Mouse (Mus musculus) midbrain, embryonic 12.5 days (tissue): ENCODE measurements around the gene Csk. TPM values are rescaled to one million over a fixed set of nuclear protein-coding genes. Genes with fewer than 3 reads are reported as not detected.
A peak's percentile ranks its signal among the peaks of the same experiment; 100 is the strongest.

Experiments used
- ATAC-seq: fragments of 200-750 bp; cut with Nextera tagmentation; 2 replicates; pipeline ENCODE4 v1.8.0; 2017; ENCODE audit warnings: low read depth, moderate TSS enrichment, moderate library complexity; ENCODE audit not compliant: low FRiP score
- H3K27ac ChIP-seq: fragments of 300-500 bp; sonication (generic); replicated peaks from 2 replicates; pipeline ENCODE4 v1.5.1; 2016; ENCODE audit warnings: mild to moderate bottlenecking
- H3K27me3 ChIP-seq: fragments of 300-500 bp; sonication (generic); 2 replicates; pipeline ENCODE4 v1.6.1; 2016; ENCODE audit warnings: mild to moderate bottlenecking
- H3K36me3 ChIP-seq: fragments of 300-500 bp; sonication (generic); 2 replicates; pipeline ENCODE4 v1.6.1; 2016
- H3K4me1 ChIP-seq: fragments of 300-500 bp; sonication (generic); 2 replicates; pipeline ENCODE4 v1.6.1; 2016
- H3K4me2 ChIP-seq: fragments of 300-500 bp; sonication (generic); replicated peaks from 2 replicates; pipeline ENCODE4 v1.6.1; 2016; ENCODE audit warnings: mild to moderate bottlenecking, moderate library complexity
- H3K4me3 ChIP-seq: fragments of 300-500 bp; sonication (generic); 2 replicates; pipeline ENCODE4 v1.5.1; 2016; ENCODE audit warnings: mild to moderate bottlenecking
- H3K9ac ChIP-seq: fragments of 300-500 bp; sonication (generic); replicated peaks from 2 replicates; pipeline ENCODE4 v1.6.1; 2016; ENCODE audit warnings: mild to moderate bottlenecking, moderate library complexity
- H3K9me3 ChIP-seq: fragments of 300-500 bp; sonication (generic); 2 replicates; pipeline ENCODE4 v1.6.1; 2016; ENCODE audit warnings: mild to moderate bottlenecking
- WGBS: fragments of 180-500 bp; shearing (Covaris S2); methylation state at CpG from one replicate; pipeline ENCODE4 v1.1.7; 2016; 5-methylcytosine and 5-hydroxymethylcytosine counted together
- polyA plus RNA-seq: library from polyadenylated mRNA; unstranded; fragments of >200 nt; fragmentation: Nextera tagmentation; extraction: Ambion mirVana; gene quantifications from 2 replicates; pipeline ENCODE4 v1.2.1, GENCODE M21; 2016

Csk gene
- polyA plus RNA-seq, result 35.3 and 40.0 TPM in 2 replicates

DNA sequence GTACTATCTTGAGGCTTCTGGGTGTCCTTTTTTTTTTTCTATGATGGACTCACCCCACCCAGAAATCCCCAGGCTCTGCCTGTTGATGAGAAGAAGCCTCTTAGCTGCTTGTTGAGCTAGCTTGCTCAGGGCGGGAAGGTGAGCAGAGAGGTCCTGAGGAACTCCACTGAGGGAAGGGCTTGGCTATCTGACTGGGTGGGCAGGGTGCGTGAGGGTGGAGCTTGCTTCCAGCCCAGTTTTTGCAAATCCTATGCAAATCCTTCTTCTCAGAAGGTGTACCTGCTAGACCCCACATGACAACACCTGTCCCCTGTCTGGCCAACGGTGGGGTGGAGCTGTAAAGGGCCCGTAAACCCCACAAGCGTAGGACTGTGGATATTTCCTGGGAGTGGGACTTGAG is at the start of gene Csk:
Csk (minus strand) TSS at position 349 of the 400 bp plus-strand sequence.
- H3K27ac ChIP-seq, result peak within 1 kb of the TSS; percentile 30

DNA sequence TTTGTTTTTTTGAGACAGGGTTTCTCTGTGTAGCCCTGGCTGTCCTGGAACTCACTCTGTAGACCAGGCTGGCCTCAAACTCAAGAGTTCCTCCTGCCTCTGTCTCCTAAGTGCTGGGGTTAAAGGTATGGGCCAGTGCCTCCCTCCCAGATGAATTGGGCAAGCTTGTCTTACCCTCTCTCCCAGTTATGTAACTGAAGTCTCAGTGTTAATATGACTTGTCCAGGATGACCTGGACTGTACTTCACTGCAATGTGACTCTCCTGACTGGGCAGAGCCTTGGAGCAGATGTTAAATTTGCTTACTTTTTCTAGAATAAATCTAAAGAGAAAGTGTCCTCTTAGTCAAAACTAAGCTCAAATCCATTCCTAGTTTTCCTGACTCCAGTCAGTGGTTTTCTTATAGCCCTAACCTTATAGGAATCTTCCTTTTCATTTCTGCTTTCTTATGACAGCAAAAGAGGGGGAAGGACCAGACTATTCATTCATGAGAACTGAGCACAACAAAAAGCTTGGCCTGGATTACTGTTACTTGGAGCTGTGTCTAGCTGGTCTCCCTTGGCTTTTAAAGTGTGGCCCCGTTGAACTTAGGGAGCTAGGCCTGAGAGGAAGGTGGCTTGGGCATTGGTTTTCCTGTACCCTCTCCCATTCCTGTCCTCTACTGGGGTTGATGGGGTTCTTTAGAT is 45.2 kb upstream of the Csk start:
- H3K4me3 ChIP-seq, result no peak overlapping the region
- H3K27me3 ChIP-seq, result peaks cover 47% of the 10 kb centered on the region
- no peaks in the 10 kb centered on the region for H3K36me3 ChIP-seq
- H3K4me1 ChIP-seq, result peaks cover 14% of the 10 kb centered on the region
- H3K9ac ChIP-seq, result no peak overlapping the region
- 71% methylated on average over 1 of the region's 1 CpGs for WGBS
- ATAC-seq, result no peak
- H3K9me3 ChIP-seq, result no peaks in the 10 kb centered on the region
- H3K4me2 ChIP-seq, result no peak overlapping the region
- no peak overlapping the region for H3K27ac ChIP-seq

More for the DNA sequence above, at the start of gene Csk:
- no peak within 1 kb of the TSS for H3K4me2 ChIP-seq
- H3K9ac ChIP-seq, result no peak within 1 kb of the TSS; the same call in 1 of the 2 replicates
- peaks cover 13% of the 10 kb centered on the region; the same call in 1 of the 2 replicates for H3K27me3 ChIP-seq
- H3K9me3 ChIP-seq, result no peaks in the 10 kb centered on the region
- no peaks in the 10 kb centered on the region for H3K36me3 ChIP-seq
- H3K4me1 ChIP-seq, result peaks cover 34% of the 10 kb centered on the region
- no peak for ATAC-seq
- 37% methylated on average over 5 of the region's 5 CpGs for WGBS
- no peak within 1 kb of the TSS for H3K4me3 ChIP-seq

DNA sequence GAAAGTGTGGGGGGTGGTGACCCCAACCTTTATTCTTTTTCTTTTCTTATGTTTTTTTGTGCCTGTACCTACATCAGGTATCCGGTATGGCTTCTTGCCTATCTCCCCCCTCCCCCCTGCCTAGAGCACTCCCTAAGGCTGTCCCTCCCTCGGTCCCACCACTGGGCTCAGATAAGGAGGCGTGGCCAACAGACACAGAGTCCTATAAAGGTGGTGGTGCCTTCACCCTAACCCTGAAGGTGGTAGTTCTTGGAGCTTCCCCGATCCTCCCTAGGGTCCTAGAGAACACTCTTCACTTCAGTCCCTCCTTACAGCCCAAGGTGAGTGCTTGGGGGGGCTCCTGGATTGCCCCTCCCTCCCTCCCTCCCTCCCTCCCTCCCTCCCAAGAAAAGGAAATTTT is 43.9 kb upstream of the Csk start:
- no peaks in the 10 kb centered on the region for H3K9me3 ChIP-seq
- H3K4me3 ChIP-seq, result no peak overlapping the region
- peaks cover 46% of the 10 kb centered on the region for H3K27me3 ChIP-seq
- H3K36me3 ChIP-seq, result no peaks in the 10 kb centered on the region
- H3K9ac ChIP-seq, result no peak overlapping the region
- 17% methylated on average over 4 of the region's 4 CpGs for WGBS
- no peak for ATAC-seq
- peaks cover 14% of the 10 kb centered on the region for H3K4me1 ChIP-seq
- H3K27ac ChIP-seq, result no peak overlapping the region
- no peak overlapping the region for H3K4me2 ChIP-seq

DNA sequence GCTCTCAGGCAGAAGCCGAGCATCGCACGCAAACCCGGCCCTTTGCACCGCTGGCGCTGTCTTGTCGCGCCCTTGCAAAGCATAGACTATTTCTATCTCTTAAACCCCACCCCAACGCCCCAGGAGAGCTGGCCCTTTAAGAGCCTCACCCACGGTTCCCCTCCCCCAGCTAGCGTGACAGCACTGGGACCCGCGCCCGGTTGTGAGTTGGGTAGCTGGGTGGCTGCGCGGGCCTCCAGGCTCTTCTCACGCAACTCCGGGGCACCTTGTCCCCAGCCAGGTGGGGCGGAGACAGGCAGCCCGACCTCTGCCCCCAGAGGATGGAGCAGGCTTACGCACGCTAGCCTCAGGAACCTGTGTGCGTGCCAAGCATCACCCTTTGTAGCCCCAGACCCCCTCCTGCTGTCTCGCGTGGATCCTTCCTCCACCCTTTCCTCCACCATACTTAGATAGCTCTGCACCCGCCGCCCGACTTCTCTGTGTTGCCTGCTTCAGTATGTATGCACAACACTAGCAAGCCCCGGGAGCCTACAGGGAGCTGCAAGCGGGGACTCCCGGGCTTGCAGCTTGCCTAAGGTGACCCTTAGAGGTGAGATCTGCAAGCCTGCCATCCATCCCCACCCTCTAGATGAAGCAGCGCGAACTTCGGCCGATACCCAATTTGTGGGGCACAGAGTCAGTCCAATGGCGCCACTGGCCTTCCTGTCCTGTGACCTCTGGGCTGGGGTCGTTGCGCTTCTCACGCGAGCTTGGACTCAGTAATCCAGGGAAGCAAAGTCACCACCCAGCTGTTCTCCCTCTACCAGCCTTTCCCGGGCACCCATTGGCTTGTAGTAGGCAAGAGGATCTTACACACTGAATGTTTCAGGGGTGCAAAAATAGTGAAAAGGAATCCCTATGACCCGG is 43.2 kb upstream of the Csk start:
- under 1% methylated on average over 42 of the region's 42 CpGs for WGBS
- Histone ChIP-seq H3K27me3 (peaks cover 44% of the 10 kb centered on the region), H3K4me2 (peak overlapping the region; percentile 84), H3K4me1 (peaks cover 14% of the 10 kb centered on the region), H3K9me3 (no peaks in the 10 kb centered on the region), H3K4me3 (peak overlapping the region; percentile 46), H3K36me3 (no peaks in the 10 kb centered on the region), H3K9ac (peak overlapping the region; percentile 62), H3K27ac (no peak overlapping the region)
- ATAC-seq, result no peak

DNA sequence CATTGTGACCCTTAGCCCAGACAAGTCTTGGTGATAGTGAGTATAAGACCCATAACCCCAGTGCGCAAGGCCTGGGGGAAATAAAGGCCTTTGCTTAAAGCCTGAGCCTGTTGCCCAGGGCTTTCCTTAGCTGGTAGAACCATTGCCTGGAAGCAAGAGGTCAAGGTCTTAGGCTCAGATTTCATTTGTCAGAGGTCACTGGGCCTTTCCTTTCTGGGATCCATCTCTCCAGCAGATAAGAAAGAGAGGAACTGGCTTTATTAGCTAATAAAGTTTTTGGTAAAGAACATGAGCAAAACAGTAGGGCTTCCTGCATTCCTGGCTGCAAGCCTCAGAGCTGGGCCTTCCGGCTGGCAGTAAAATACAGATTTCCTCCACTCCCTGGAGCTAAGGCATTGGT is 40.7 kb upstream of the Csk start:
- peaks cover 44% of the 10 kb centered on the region for H3K27me3 ChIP-seq
- WGBS, result 88% methylated on average over 2 of the region's 2 CpGs

DNA sequence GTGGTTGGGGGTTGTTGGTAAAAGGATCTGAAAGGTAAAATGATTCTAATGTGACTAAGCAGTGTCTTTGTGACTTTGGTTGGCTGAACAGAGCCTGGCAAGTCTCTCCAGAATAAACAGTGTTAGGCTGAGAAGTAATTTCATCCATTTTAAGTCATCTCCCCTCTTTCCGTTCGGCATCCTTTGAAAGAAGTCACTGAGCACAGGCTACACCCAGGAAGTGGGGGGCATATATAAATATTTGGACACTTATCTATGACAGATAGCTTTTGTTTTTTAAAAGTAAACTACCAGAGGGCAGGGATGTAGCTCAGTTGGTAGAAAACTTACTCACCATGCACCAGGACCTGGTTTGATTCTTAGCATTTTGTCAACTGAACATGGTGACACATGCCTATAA is 35.2 kb upstream of the Csk start:
- no peak overlapping the region for H3K27ac ChIP-seq
- no peaks in the 10 kb centered on the region for H3K4me1 ChIP-seq
- H3K27me3 ChIP-seq, result peaks cover 3% of the 10 kb centered on the region; the same call in 1 of the 2 replicates
- H3K9ac ChIP-seq, result no peak overlapping the region
- WGBS, result 95% methylated on average over 2 of the region's 2 CpGs
- no peak for ATAC-seq
- H3K36me3 ChIP-seq, result no peaks in the 10 kb centered on the region
- H3K4me2 ChIP-seq, result no peak overlapping the region
- H3K9me3 ChIP-seq, result no peaks in the 10 kb centered on the region
- H3K4me3 ChIP-seq, result no peak overlapping the region

More for the DNA sequence above, 40.7 kb upstream of the Csk start:
- H3K36me3 ChIP-seq, result no peaks in the 10 kb centered on the region
- H3K27ac ChIP-seq, result no peak overlapping the region
- H3K9ac ChIP-seq, result no peak overlapping the region
- no peak overlapping the region for H3K4me3 ChIP-seq
- H3K4me2 ChIP-seq, result no peak overlapping the region
- no peaks in the 10 kb centered on the region for H3K9me3 ChIP-seq
- ATAC-seq, result no peak
- H3K4me1 ChIP-seq, result peaks cover 14% of the 10 kb centered on the region

DNA sequence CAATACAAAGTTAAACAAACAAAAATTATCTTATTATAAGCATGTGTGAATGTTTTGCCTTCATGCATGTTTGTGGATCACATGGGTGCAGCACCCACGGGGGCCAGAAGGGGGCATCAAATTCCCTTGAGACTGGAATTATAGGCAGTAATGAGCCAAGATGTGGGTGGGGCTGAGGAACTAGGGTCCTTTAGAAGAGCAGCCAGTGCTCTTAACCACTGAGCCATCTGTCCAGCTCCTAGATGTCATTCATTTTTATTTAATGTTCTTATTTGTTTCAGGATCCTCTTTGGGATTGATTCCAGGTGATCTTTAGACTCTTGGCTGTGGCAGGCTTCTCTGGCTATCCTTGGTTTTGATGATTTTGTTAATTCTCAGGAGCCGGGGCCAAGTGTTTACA is 34.7 kb upstream of the Csk start:
- H3K4me3 ChIP-seq, result no peak overlapping the region
- no peaks in the 10 kb centered on the region for H3K4me1 ChIP-seq
- WGBS, result 52% methylated on average over 2 of the region's 2 CpGs
- no peaks in the 10 kb centered on the region for H3K9me3 ChIP-seq
- no peak overlapping the region for H3K9ac ChIP-seq
- no peak overlapping the region for H3K4me2 ChIP-seq
- H3K27me3 ChIP-seq, result peaks cover 3% of the 10 kb centered on the region; the same call in 1 of the 2 replicates
- ATAC-seq, result no peak
- no peaks in the 10 kb centered on the region for H3K36me3 ChIP-seq
- no peak overlapping the region for H3K27ac ChIP-seq

DNA sequence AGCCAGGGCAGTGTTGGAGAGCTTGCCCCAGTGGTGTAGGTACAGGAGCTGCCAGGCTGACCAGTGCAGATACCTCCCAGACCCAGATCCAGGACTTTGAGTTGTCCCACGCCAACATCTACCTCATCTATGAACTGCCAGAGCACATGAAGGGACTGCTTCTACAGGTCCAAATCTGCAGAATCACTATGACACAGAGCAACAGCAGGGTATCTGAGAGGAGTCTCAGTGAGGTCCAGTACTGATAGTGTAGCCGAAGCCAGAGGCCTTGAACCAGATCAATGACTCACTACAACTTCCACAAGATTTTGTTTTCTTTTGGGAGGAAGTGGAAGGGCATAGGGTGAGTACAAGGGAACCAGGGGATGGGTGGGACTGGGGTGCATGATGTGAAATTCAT is 34.3 kb upstream of the Csk start, which contains the start of gene Cyp1a1:
Cyp1a1 (plus strand) TSS at position 178 of the 400 bp plus-strand sequence.
- Histone ChIP-seq H3K4me3 (no peak within 1 kb of the TSS), H3K9ac (no peak within 1 kb of the TSS), H3K9me3 (no peaks in the 10 kb centered on the region), H3K36me3 (no peaks in the 10 kb centered on the region), H3K4me1 (no peaks in the 10 kb centered on the region), H3K27ac (no peak within 1 kb of the TSS), H3K27me3 (peaks cover 3% of the 10 kb centered on the region; the same call in 1 of the 2 replicates), H3K4me2 (no peak within 1 kb of the TSS)
- no peak for ATAC-seq
- 98% methylated on average over 2 of the region's 2 CpGs for WGBS

DNA sequence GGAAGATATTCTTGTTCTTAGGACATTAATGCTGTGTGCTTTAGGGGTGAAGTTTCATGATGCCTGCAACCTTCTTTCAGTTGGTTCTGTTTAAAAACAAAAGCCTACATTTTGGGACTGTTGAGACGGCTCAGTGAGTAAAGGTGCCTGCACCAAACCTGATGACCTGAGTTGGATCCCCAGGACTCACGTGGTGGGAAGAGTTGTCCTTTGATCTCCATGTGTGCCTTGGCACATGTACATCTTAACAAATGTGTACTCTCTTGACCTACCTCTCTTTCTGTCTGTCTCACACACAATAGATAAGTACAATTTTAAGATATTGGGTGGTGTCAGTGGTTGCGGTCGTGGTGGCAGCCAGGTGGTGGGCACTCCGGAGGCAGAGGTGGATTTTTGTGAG is 32.6 kb upstream of the Csk start:
- Histone ChIP-seq H3K4me2 (no peak overlapping the region), H3K9ac (no peak overlapping the region), H3K27me3 (peaks cover 3% of the 10 kb centered on the region; the same call in 1 of the 2 replicates), H3K27ac (no peak overlapping the region), H3K4me1 (no peaks in the 10 kb centered on the region), H3K9me3 (no peaks in the 10 kb centered on the region), H3K36me3 (no peaks in the 10 kb centered on the region), H3K4me3 (no peak overlapping the region)
- no peak for ATAC-seq
- 84% methylated on average over 5 of the region's 5 CpGs for WGBS

DNA sequence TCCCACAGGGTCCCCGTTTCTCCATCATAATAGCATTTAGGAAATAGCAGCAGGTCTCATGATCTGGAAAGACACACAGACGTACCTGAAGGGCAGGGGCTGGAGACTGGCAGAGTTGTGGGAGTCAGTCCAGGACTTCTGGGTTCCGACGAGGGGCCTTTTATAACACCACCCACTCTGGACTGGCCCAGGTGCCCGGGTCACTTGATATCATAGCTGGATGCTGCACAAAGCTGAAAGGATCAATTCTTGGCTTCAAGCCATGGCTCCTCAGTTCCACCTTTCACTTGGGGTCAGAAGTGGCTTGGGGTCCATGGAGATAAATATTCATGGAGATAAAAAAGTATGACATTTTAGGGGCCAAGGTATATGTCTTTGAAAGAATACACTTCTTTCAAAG is 30.1 kb upstream of the Csk start, which contains the start of gene Cyp1a2:
Cyp1a2 (minus strand) TSS at position 184 of the 400 bp plus-strand sequence.
- WGBS, result 80% methylated on average over 5 of the region's 5 CpGs

DNA sequence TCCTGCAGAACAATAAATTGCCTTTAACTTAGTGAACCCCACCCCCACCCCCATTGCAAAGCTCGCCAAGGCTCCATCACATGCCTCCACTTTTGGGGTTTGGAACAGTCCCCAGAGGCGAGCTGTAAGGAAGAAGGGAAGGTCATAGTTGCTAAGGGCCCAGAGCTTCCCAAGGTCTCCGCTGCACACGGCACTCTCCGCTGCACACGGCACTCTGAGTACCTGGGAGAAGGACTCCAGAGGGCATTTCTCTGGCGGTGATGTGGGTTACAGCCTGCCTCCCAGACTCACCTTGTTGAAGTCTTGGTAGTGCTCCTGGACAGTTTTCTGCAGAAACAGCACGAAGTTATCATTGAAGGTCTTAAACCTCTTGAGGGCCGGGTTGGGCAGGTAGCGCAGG is 28.0 kb upstream of the Csk start:
- Histone ChIP-seq H3K9me3 (no peaks in the 10 kb centered on the region), H3K4me3 (no peak overlapping the region), H3K4me2 (no peak overlapping the region), H3K27me3 (peaks cover 7% of the 10 kb centered on the region), H3K9ac (no peak overlapping the region), H3K4me1 (no peaks in the 10 kb centered on the region), H3K36me3 (no peaks in the 10 kb centered on the region), H3K27ac (no peak overlapping the region)
- WGBS, result 80% methylated on average over 10 of the region's 10 CpGs
- ATAC-seq, result no peak

More for the DNA sequence above, 30.1 kb upstream of the Csk start, which contains the start of gene Cyp1a2:
- no peaks in the 10 kb centered on the region for H3K4me1 ChIP-seq
- H3K27me3 ChIP-seq, result peaks cover 7% of the 10 kb centered on the region
- H3K27ac ChIP-seq, result no peak within 1 kb of the TSS
- H3K9ac ChIP-seq, result no peak within 1 kb of the TSS
- H3K36me3 ChIP-seq, result no peaks in the 10 kb centered on the region
- ATAC-seq, result no peak
- no peaks in the 10 kb centered on the region for H3K9me3 ChIP-seq
- H3K4me2 ChIP-seq, result no peak within 1 kb of the TSS
- no peak within 1 kb of the TSS for H3K4me3 ChIP-seq

DNA sequence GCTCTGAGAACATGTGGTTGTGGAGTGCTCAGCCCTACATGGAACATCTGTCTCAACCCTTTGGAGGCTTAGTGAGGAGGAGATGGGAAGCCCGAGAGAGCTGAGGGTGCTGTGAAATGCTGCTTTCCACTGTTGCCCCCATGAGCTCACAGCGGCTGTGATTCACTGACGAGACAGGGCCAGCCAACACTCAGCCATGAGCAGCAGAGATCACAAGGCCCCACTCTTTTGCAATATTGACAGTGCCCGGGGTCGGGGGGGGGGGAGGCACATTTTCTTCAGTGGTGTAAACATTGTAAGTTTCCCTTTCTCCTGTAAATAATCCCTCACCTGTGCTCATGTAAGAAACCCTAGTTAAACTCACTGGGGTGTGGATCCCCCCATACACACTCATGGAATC is 18.1 kb upstream of the Csk start:
- H3K4me3 ChIP-seq, result no peak overlapping the region
- no peak overlapping the region for H3K4me2 ChIP-seq
- no peak overlapping the region for H3K27ac ChIP-seq
- ATAC-seq, result no peak
- H3K9ac ChIP-seq, result no peak overlapping the region
- no peaks in the 10 kb centered on the region for H3K9me3 ChIP-seq
- no peaks in the 10 kb centered on the region for H3K4me1 ChIP-seq
- 81% methylated on average over 5 of the region's 5 CpGs for WGBS
- H3K36me3 ChIP-seq, result no peaks in the 10 kb centered on the region
- H3K27me3 ChIP-seq, result 0 out of 2 replicates have a peak, but pooled peaks cover 3% of the 10 kb centered on the region
